11 mouse cellular contexts compared by ENCODE assay signal in genomic region chr4:141335263-141335796, GRCm38 (mm10). TPM values are rescaled to one million over a fixed set of nuclear protein-coding genes. Genes with fewer than 3 reads are reported as not detected.
DNase-seq lines count a peak whose midpoint lies in the region; ATAC-seq and TF ChIP-seq lines count a peak whose summit lies in the region.
"Had no signal": no experiment of that assay in that cellular context is flagged by ENCODE, and none has a peak within 500 bp of the region (broad histone marks: within the 10 kb centered on the region; RNA-seq: fewer than 3 reads in every experiment).

No protein-coding gene starts in this region.

- H3K9me3 ChIP-seq in midbrain, embryonic 12.5 days, result no peaks in the 10 kb centered on the region
- no peaks in the 10 kb centered on the region for H3K9me3 ChIP-seq in liver, postnatal 0 days (ENCODE audit: low read length)

- DNase-seq in gastrocnemius, adult 2 months, result no peak
- no peak for DNase-seq in gastrocnemius, adult 18-20 months (ENCODE audit: low spot score)
- DNase-seq in testis, postnatal 14 days (ENCODE audit: low spot score), result no peak
- no peak for DNase-seq in liver, postnatal 0 days
- DNase-seq in right cerebral cortex, adult 2 months (ENCODE audit: low spot score in 2 of 2), result no peak
- no peak for DNase-seq in ovary, postnatal 10 days (ENCODE audit: low spot score)
- DNase-seq: cerebellum, postnatal 36 days; lung, postnatal 14 days had no signal

- 0 out of 2 replicates have a peak overlapping the region, but pooled peaks have one; percentile 9 for H3K4me2 ChIP-seq in midbrain, embryonic 12.5 days (replicated peaks)
- H3K4me2 ChIP-seq in liver, postnatal 0 days (ENCODE audit: low read depth, low read length), result no peak overlapping the region

- no peak; the same call in 1 of the 2 replicates for TF ChIP-seq POLR2A in testis, adult 2 months (IDR thresholded peaks at IDR 0.05; ENCODE audit: control insufficient read depth, low read depth, low read length)

- no peak overlapping the region; the same call in 1 of the 2 replicates for H3K9ac ChIP-seq in midbrain, embryonic 12.5 days (replicated peaks)
- no peak overlapping the region for H3K9ac ChIP-seq in liver, postnatal 0 days (replicated peaks)

- peak overlapping the region; percentile 38; the same call in 1 of the 2 replicates for H3K27ac ChIP-seq in gastrocnemius, adult 2 months
- H3K27ac ChIP-seq in testis, adult 2 months (ENCODE audit: control insufficient read depth, insufficient read depth, low read depth, low read length), result no peak overlapping the region
- H3K27ac ChIP-seq in midbrain, embryonic 12.5 days (replicated peaks), result peak overlapping the region; percentile 74
- H3K27ac ChIP-seq in liver, postnatal 0 days (ENCODE audit: low read depth), result no peak overlapping the region

- no peaks in the 10 kb centered on the region for H3K36me3 ChIP-seq in testis, adult 2 months (ENCODE audit: control insufficient read depth, insufficient read depth, low read length)
- H3K36me3 ChIP-seq in midbrain, embryonic 12.5 days, result no peaks in the 10 kb centered on the region
- no peaks in the 10 kb centered on the region for H3K36me3 ChIP-seq in liver, postnatal 0 days (replicated peaks; ENCODE audit: insufficient read depth, low read length)

- no peak for TF ChIP-seq EP300 in liver, postnatal 0 days (IDR thresholded peaks at IDR 0.05; ENCODE audit: low read depth)

- WGBS in midbrain, embryonic 12.5 days, result 0% methylated on average over 3 of the region's 3 CpGs
- WGBS in liver, postnatal 0 days (ENCODE audit: insufficient replicate concordance), result 49% methylated on average over 3 of the region's 3 CpGs

- peak; percentile 91 for ATAC-seq in midbrain, embryonic 12.5 days (ENCODE audit: low FRiP score, low read depth)
- no peak for ATAC-seq in liver, postnatal 0 days

- no peak for TF ChIP-seq CTCF in gastrocnemius, adult 2 months (IDR thresholded peaks at IDR 0.05)
- no peak for TF ChIP-seq CTCF in testis, adult 2 months (IDR thresholded peaks at IDR 0.05; ENCODE audit: control insufficient read depth, insufficient read depth, insufficient replicate concordance, low read depth, low read length)
- no peak for TF ChIP-seq CTCF in liver, postnatal 0 days (IDR thresholded peaks at IDR 0.05; ENCODE audit: low read depth)

- H3K4me1 ChIP-seq in testis, adult 2 months (ENCODE audit: control insufficient read depth, insufficient read depth, low read length), result peaks cover 2% of the 10 kb centered on the region; the same call in 1 of the 2 replicates
- H3K4me1 ChIP-seq in midbrain, embryonic 12.5 days, result peaks cover 48% of the 10 kb centered on the region
- H3K4me1 ChIP-seq in liver, postnatal 0 days (ENCODE audit: insufficient read depth), result no peaks in the 10 kb centered on the region

- H3K27me3 ChIP-seq in testis, adult 2 months (ENCODE audit: control insufficient read depth, insufficient read depth, low read length), result no peaks in the 10 kb centered on the region
- H3K27me3 ChIP-seq in midbrain, embryonic 12.5 days, result peaks cover 5% of the 10 kb centered on the region; the same call in 1 of the 2 replicates
- H3K27me3 ChIP-seq in liver, postnatal 0 days (ENCODE audit: insufficient read depth, low read length), result no peaks in the 10 kb centered on the region

- H3K4me3 ChIP-seq in gastrocnemius, adult 2 months, result no peak overlapping the region
- H3K4me3 ChIP-seq in testis, adult 2 months (ENCODE audit: control insufficient read depth, low read depth, low read length), result peak overlapping the region; percentile 66
- no peak overlapping the region for H3K4me3 ChIP-seq in midbrain, embryonic 12.5 days
- H3K4me3 ChIP-seq in liver, postnatal 0 days (ENCODE audit: low read depth, low read length), result no peak overlapping the region

- intact Hi-C loops in gastrocnemius, adult 2 months (cut with DNase I), result no loop called here

RNA-seq across cellular contexts. Expression of gene Fam131c, which starts 32.7 kb away (rescaled TPM):
- under 1 TPM in 1 of 2 experiments, not detected in 1; 0.20 TPM for total RNA-seq in gastrocnemius, adult 2 months (2021)
- under 1 TPM; 0.16 to 0.31 TPM for total RNA-seq in gastrocnemius, adult 18-20 months (2021)
- polyA plus RNA-seq in testis, adult 2 months (2012; rRNA removed), result 7.9 and 12.3 TPM in 2 replicates
- polyA plus RNA-seq in midbrain, embryonic 12.5 days (2016; fragmentation: Nextera tagmentation; extraction: Ambion mirVana), result 3.5 and 3.8 TPM in 2 replicates
- 0.53 and 0.96 TPM in 2 replicates for polyA plus RNA-seq in liver, postnatal 0 days (2015; fragmentation: Nextera tagmentation; extraction: Ambion mirVana)
- total RNA-seq: hematopoietic stem cell, adult 5-6 weeks had no signal

RNA-seq across cellular contexts. Expression of gene Epha2, which starts 34.3 kb away (rescaled TPM):
- total RNA-seq in gastrocnemius, adult 2 months (2021), result 1 to 10 TPM; 1.8 to 2.6 TPM
- 1 to 10 TPM; 1.6 to 2.9 TPM for total RNA-seq in gastrocnemius, adult 18-20 months (2021)
- polyA plus RNA-seq in testis, adult 2 months (2012; rRNA removed), result 0.75 and 0.83 TPM in 2 replicates
- 6.5 and 7.8 TPM in 2 replicates for polyA plus RNA-seq in midbrain, embryonic 12.5 days (2016; fragmentation: Nextera tagmentation; extraction: Ambion mirVana)
- polyA plus RNA-seq in liver, postnatal 0 days (2015; fragmentation: Nextera tagmentation; extraction: Ambion mirVana), result 1.5 and 2.4 TPM in 2 replicates
- total RNA-seq: hematopoietic stem cell, adult 5-6 weeks had no signal

Comparison
In these comparisons a context has a peak if more than half of its experiments do, and no peak if none do; other contexts are left out.
1. H3K27ac ChIP-seq: peak in gastrocnemius, adult 2 months (single experiment) and midbrain, embryonic 12.5 days (single experiment); none in testis, adult 2 months (single experiment) and liver, postnatal 0 days (single experiment).